Comparison of ENCODE assay signal across 42 mouse cellular contexts in the genomic region with DNA sequence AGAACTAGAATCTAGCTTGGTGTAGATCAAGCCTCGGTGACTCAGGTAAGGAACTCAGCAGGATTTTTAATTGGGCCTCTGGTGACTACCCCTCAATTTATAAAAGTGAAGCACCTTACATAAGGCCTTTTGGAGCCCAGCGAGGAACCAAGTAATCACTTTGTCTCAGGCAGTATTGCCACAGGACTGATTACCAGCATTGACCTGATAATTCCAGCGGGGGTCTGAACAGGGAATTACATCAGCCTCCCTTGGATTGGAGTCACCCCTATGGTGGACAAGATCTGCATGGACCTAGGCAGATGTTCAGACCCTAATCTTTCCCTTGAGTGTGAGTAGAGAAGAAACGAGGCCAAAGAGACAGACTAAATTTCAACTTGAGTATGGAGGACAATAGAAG. TPM values are rescaled to one million over a fixed set of nuclear protein-coding genes. Genes with fewer than 3 reads are reported as not detected.
"Had no signal": no experiment of that assay in that cellular context is flagged by ENCODE, and none has a peak within 500 bp of the region (broad histone marks: within the 10 kb centered on the region; RNA-seq: fewer than 3 reads in every experiment).

No protein-coding gene starts in this region.

- DNase-seq: heart, postnatal 10 days; heart, postnatal 14 days; heart, postnatal 36 days; heart, postnatal 4 days; kidney, adult 11 months; kidney, adult 18-20 months; kidney, adult 2 months; kidney, adult 8-10 months; kidney, adult 9 months; kidney, postnatal 10 days; kidney, postnatal 14 days; kidney, postnatal 25 days; kidney, postnatal 36 days; kidney, postnatal 4 days; layer of hippocampus, adult 9-11 months; layer of hippocampus, postnatal 36 days had no signal

- H3K4me1 ChIP-seq: heart, embryonic 10.5 days; heart, embryonic 12.5 days; heart, embryonic 13.5 days; heart, embryonic 15.5 days; hindbrain, embryonic 10.5 days; hindbrain, embryonic 12.5 days; hindbrain, embryonic 13.5 days; hindbrain, embryonic 15.5 days; intestine, embryonic 15.5 days; kidney, embryonic 15.5 days had no signal

- H3K36me3 ChIP-seq: heart, embryonic 10.5 days; heart, embryonic 12.5 days; heart, embryonic 13.5 days; heart, embryonic 15.5 days; hindbrain, embryonic 10.5 days; hindbrain, embryonic 12.5 days; hindbrain, embryonic 13.5 days; hindbrain, embryonic 15.5 days; intestine, embryonic 15.5 days; kidney, embryonic 15.5 days had no signal

- H3K9me3 ChIP-seq: heart, embryonic 10.5 days; heart, embryonic 15.5 days; hindbrain, embryonic 15.5 days; intestine, embryonic 15.5 days; kidney, embryonic 15.5 days had no signal

- ATAC-seq: hindbrain, embryonic 16.5 days; hindbrain, postnatal 0 days; inflammation-experienced regulatory T-cells, adult 6 months; intestine, embryonic 15.5 days; intestine, embryonic 16.5 days; intestine, postnatal 0 days had no signal

- H3K4me2 ChIP-seq: heart, embryonic 11.5 days; heart, embryonic 12.5 days; heart, embryonic 13.5 days; heart, embryonic 15.5 days; hindbrain, embryonic 12.5 days; hindbrain, embryonic 13.5 days; hindbrain, embryonic 14.5 days; hindbrain, embryonic 15.5 days; intestine, embryonic 15.5 days; kidney, embryonic 15.5 days had no signal

- H3K4me3 ChIP-seq: heart, embryonic 10.5 days; heart, embryonic 12.5 days; heart, embryonic 13.5 days; heart, embryonic 15.5 days; hindbrain, embryonic 10.5 days; hindbrain, embryonic 12.5 days; hindbrain, embryonic 13.5 days; hindbrain, embryonic 15.5 days; intestine, embryonic 15.5 days; kidney, embryonic 15.5 days; layer of hippocampus, adult 2 months had no signal

- H3K27me3 ChIP-seq: heart, embryonic 12.5 days; heart, embryonic 13.5 days; heart, embryonic 15.5 days; intestine, embryonic 15.5 days; kidney, embryonic 15.5 days had no signal

- H3K9ac ChIP-seq: heart, embryonic 12.5 days; heart, embryonic 13.5 days; heart, embryonic 15.5 days; hindbrain, embryonic 12.5 days; hindbrain, embryonic 13.5 days; hindbrain, embryonic 14.5 days; hindbrain, embryonic 15.5 days; intestine, embryonic 15.5 days; kidney, embryonic 15.5 days had no signal

- H3K27ac ChIP-seq: heart, embryonic 10.5 days; heart, embryonic 13.5 days; heart, embryonic 15.5 days; hindbrain, embryonic 10.5 days; hindbrain, embryonic 12.5 days; hindbrain, embryonic 13.5 days; hindbrain, embryonic 14.5 days; hindbrain, embryonic 15.5 days; hindbrain, postnatal 0 days; intestine, embryonic 15.5 days; kidney, embryonic 15.5 days; kidney, postnatal 0 days; layer of hippocampus, adult 2 months had no signal

RNA-seq across cellular contexts. Expression of gene Dbx2, which starts 26.9 kb away (rescaled TPM):
- total RNA-seq: heart, postnatal 10 days; heart, postnatal 14 days; heart, postnatal 25 days; heart, postnatal 36 days; heart, postnatal 4 days; hematopoietic stem cell, adult 5-6 weeks had no signal
- polyA plus RNA-seq: heart, embryonic 10.5 days; heart, embryonic 12.5 days; heart, embryonic 13.5 days; heart, embryonic 14.5 days; heart, embryonic 15.5 days; heart, postnatal 0 days; inflammation-experienced regulatory T-cells, adult 6 months; intestine, embryonic 14.5 days; intestine, embryonic 16.5 days; intestine, postnatal 0 days; kidney, adult 2 months; kidney, embryonic 14.5 days; kidney, embryonic 16.5 days had no signal
